Mouse (Mus musculus): ENCODE measurements at regions not wholly inside any gene's neighbourhood (a gene's known extent, or its start where the extent isn't known, plus 50 kb on each side); places are given as distances from the start of the nearest gene placed in this dataset.

GRCm38 (mm10) chr2:147942591-147942990, 104.2 kb downstream of the Foxa2 start:
- TF ChIP-seq POLR2A (IDR thresholded peaks at IDR 0.05; ENCODE audit: borderline replicate concordance, control insufficient read depth, low read depth, low read length): no peak
- TF ChIP-seq CTCF (IDR thresholded peaks at IDR 0.05; ENCODE audit: control insufficient read depth, insufficient read depth, low read length): no peak
- Histone ChIP-seq H3K4me1 (ENCODE audit: control insufficient read depth, insufficient read depth, low read length) (no peaks in the 10 kb centered on the region), H3K27ac (ENCODE audit: control insufficient read depth, insufficient read depth, low read depth, low read length, poor library complexity) (no peak overlapping the region), H3K4me3 (replicated peaks; ENCODE audit: control insufficient read depth, low read depth, low read length) (no peak overlapping the region)
- 76% methylated on average over 4 of the region's 4 CpGs for WGBS

DNA sequence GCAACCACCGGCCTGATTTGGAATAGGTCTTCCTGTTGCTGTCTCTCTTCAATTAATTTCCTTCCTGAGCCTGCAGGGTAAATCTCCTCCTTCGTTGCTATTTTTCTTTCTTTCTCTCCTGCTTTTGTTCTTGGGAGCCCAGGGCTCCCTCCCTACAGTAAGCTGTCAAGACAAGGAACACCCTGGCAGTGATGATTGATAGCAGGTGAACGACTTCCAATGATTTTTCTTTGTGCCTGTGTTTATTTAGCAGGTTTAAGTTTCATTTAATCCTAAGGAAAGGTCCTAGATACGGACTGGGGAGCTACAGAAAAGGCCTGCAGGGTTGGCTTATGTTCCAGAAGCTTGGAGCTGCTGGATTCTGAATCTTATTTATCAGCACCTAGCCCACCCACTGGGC, 105.5 kb downstream of the Foxa2 start:
- no peak for TF ChIP-seq POLR2A (IDR thresholded peaks at IDR 0.05; ENCODE audit: borderline replicate concordance, control insufficient read depth, low read depth, low read length)
- TF ChIP-seq CTCF (IDR thresholded peaks at IDR 0.05; ENCODE audit: control insufficient read depth, insufficient read depth, low read length): no peak
- Histone ChIP-seq H3K4me1 (ENCODE audit: control insufficient read depth, insufficient read depth, low read length) (no peaks in the 10 kb centered on the region), H3K4me3 (replicated peaks; ENCODE audit: control insufficient read depth, low read depth, low read length) (no peak overlapping the region), H3K27ac (ENCODE audit: control insufficient read depth, insufficient read depth, low read depth, low read length, poor library complexity) (no peak overlapping the region)
- WGBS: 11% methylated on average over 4 of the region's 4 CpGs

- Histone ChIP-seq H3K4me3 (replicated peaks; ENCODE audit: control insufficient read depth, low read depth, low read length) (no peak overlapping the region), H3K4me1 (ENCODE audit: control insufficient read depth, insufficient read depth, low read length) (no peaks in the 10 kb centered on the region), H3K27ac (ENCODE audit: control insufficient read depth, insufficient read depth, low read depth, low read length, poor library complexity) (no peak overlapping the region)
- 74% methylated on average over 2 of the region's 2 CpGs for WGBS
- no peak for TF ChIP-seq POLR2A (IDR thresholded peaks at IDR 0.05; ENCODE audit: borderline replicate concordance, control insufficient read depth, low read depth, low read length)
- no peak for TF ChIP-seq CTCF (IDR thresholded peaks at IDR 0.05; ENCODE audit: control insufficient read depth, insufficient read depth, low read length)
These were observed 114.3 kb downstream of the Foxa2 start for GRCm38 (mm10) chr2:147932494-147932893.

- no peaks in the 10 kb centered on the region for H3K4me1 ChIP-seq (ENCODE audit: control insufficient read depth, insufficient read depth, low read length)
- H3K4me3 ChIP-seq (replicated peaks; ENCODE audit: control insufficient read depth, low read depth, low read length): no peak overlapping the region
- no peak overlapping the region for H3K27ac ChIP-seq (ENCODE audit: control insufficient read depth, insufficient read depth, low read depth, low read length, poor library complexity)
- WGBS: 63% methylated on average over 5 of the region's 5 CpGs
- TF ChIP-seq CTCF (IDR thresholded peaks at IDR 0.05; ENCODE audit: control insufficient read depth, insufficient read depth, low read length) (no peak), POLR2A (IDR thresholded peaks at IDR 0.05; ENCODE audit: borderline replicate concordance, control insufficient read depth, low read depth, low read length) (no peak)
These were observed 117.6 kb downstream of the Foxa2 start for GRCm38 (mm10) chr2:147929031-147929711.

DNA sequence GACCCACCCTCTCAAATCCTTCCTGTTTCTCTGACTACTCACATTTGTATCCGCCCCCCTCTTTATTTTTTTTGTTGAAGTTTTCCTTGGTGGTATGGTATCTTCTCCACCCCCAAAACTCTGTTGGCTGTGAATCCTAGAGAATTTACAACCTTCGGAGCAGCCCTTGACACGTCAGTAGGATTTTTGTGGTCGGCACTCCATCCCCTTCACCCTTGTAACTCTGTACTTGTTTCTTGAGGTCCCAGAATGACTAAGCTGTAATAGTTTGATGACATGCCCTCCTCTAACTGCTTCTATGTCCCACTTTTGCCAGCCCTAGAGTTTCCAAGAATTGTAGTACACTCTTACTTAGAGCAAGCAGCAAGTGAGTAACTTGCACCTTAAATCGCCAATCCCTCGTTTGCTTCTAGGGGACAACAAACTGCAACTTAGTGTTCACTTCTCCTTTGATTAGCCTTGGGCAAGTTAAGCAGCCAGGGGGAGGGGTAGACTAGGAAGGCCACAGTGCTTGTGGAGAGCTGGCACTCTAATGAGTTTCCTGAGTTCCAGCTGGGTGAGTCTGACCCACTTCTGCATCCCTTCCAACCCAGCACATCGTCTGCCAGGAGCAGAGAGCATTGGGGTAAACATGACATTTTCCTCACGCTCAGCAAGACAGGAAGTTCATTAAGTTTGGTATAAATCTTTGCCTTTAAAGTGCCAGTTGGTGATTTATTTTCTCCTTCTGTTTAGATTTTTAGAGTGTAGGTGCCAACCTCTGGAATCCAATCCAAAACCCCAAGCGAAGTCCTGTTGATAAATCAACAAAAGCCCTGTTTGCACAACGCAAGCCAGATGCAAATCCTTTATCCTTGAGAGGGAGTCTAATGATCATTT, 118.7 kb downstream of the Foxa2 start:
- Histone ChIP-seq H3K27ac (ENCODE audit: control insufficient read depth, insufficient read depth, low read depth, low read length, poor library complexity) (no peak overlapping the region), H3K4me3 (replicated peaks; ENCODE audit: control insufficient read depth, low read depth, low read length) (no peak overlapping the region), H3K4me1 (ENCODE audit: control insufficient read depth, insufficient read depth, low read length) (no peaks in the 10 kb centered on the region)
- TF ChIP-seq POLR2A (IDR thresholded peaks at IDR 0.05; ENCODE audit: borderline replicate concordance, control insufficient read depth, low read depth, low read length) (no peak), CTCF (IDR thresholded peaks at IDR 0.05; ENCODE audit: control insufficient read depth, insufficient read depth, low read length) (no peak)
- WGBS: 26% methylated on average over 10 of the region's 10 CpGs

GRCm38 (mm10) chr2:147926861-147927260, 119.9 kb downstream of the Foxa2 start:
- Histone ChIP-seq H3K4me3 (replicated peaks; ENCODE audit: control insufficient read depth, low read depth, low read length) (no peak overlapping the region), H3K4me1 (ENCODE audit: control insufficient read depth, insufficient read depth, low read length) (no peaks in the 10 kb centered on the region), H3K27ac (ENCODE audit: control insufficient read depth, insufficient read depth, low read depth, low read length, poor library complexity) (no peak overlapping the region)
- no peak for TF ChIP-seq CTCF (IDR thresholded peaks at IDR 0.05; ENCODE audit: control insufficient read depth, insufficient read depth, low read length)
- no peak for TF ChIP-seq POLR2A (IDR thresholded peaks at IDR 0.05; ENCODE audit: borderline replicate concordance, control insufficient read depth, low read depth, low read length)
- WGBS: 80% methylated on average over 3 of the region's 3 CpGs

GRCm38 (mm10) chr2:147907341-147907740, 139.4 kb downstream of the Foxa2 start:
- 80% methylated on average over 6 of the region's 6 CpGs for WGBS
- TF ChIP-seq POLR2A (IDR thresholded peaks at IDR 0.05; ENCODE audit: borderline replicate concordance, control insufficient read depth, low read depth, low read length) (no peak), CTCF (IDR thresholded peaks at IDR 0.05; ENCODE audit: control insufficient read depth, insufficient read depth, low read length) (no peak)
- Histone ChIP-seq H3K4me3 (replicated peaks; ENCODE audit: control insufficient read depth, low read depth, low read length) (no peak overlapping the region), H3K4me1 (ENCODE audit: control insufficient read depth, insufficient read depth, low read length) (no peaks in the 10 kb centered on the region), H3K27ac (ENCODE audit: control insufficient read depth, insufficient read depth, low read depth, low read length, poor library complexity) (no peak overlapping the region)
